Mouse (Mus musculus) midbrain, embryonic 10.5 days (tissue): ENCODE data around the gene Pex6. TPM values are rescaled to one million over a fixed set of nuclear protein-coding genes. Genes with fewer than 3 reads are reported as not detected.

Source experiments
- DNase-seq: peaks from one replicate; pipeline ENCODE4 v3.0.0-alpha.2; 2017; ENCODE audit warnings: low spot score
- H3K27ac ChIP-seq: fragments of 300-500 bp; sonication (generic); replicated peaks from 2 replicates; pipeline ENCODE4 v1.5.1; 2016; ENCODE audit warnings: mild to moderate bottlenecking
- H3K27me3 ChIP-seq: fragments of 300-500 bp; sonication (generic); 2 replicates; pipeline ENCODE4 v1.6.1; 2016; ENCODE audit warnings: low read depth, mild to moderate bottlenecking; ENCODE audit not compliant: poor library complexity, severe bottlenecking
- H3K36me3 ChIP-seq: fragments of 300-500 bp; sonication (generic); 2 replicates; pipeline ENCODE4 v1.6.1; 2016; ENCODE audit warnings: mild to moderate bottlenecking, moderate library complexity
- H3K4me1 ChIP-seq: fragments of 300-500 bp; sonication (generic); 2 replicates; pipeline ENCODE4 v1.6.1; 2016
- H3K4me3 ChIP-seq: fragments of 300-500 bp; sonication (generic); 2 replicates; pipeline ENCODE4 v1.5.1; 2016; ENCODE audit warnings: mild to moderate bottlenecking, moderate library complexity
- H3K9me3 ChIP-seq: fragments of 300-500 bp; sonication (generic); replicated peaks from 2 replicates; pipeline ENCODE4 v1.6.1; 2016; ENCODE audit warnings: mild to moderate bottlenecking
- WGBS: fragments of 180-500 bp; shearing (Covaris S2); methylation state at CpG from one replicate; pipeline ENCODE4 v1.1.7; 2016; 5-methylcytosine and 5-hydroxymethylcytosine counted together
- polyA plus RNA-seq: library from polyadenylated mRNA; unstranded; fragments of >200 nt; fragmentation: Nextera tagmentation; extraction: Ambion mirVana; gene quantifications from 2 replicates; pipeline ENCODE4 v1.2.1, GENCODE M21; 2016

Gene Pex6
- polyA plus RNA-seq, 1 experiment from 2014 or later, result 20.8 TPM

- Histone ChIP-seq H3K27me3 (peaks cover 28% of the 10 kb centered on the region), H3K27ac (no peak overlapping the region), H3K9me3 (no peaks in the 10 kb centered on the region), H3K4me3 (no peak overlapping the region), H3K4me1 (peaks cover 11% of the 10 kb centered on the region), H3K36me3 (peaks cover 50% of the 10 kb centered on the region)
- no peak for DNase-seq
- 95% methylated on average over 26 of the region's 26 CpGs for whole genome bisulfite sequencing
These were observed 14.7 kb downstream of the Pex6 start for GRCm38 (mm10) chr17:46725731-46726645.

DNA sequence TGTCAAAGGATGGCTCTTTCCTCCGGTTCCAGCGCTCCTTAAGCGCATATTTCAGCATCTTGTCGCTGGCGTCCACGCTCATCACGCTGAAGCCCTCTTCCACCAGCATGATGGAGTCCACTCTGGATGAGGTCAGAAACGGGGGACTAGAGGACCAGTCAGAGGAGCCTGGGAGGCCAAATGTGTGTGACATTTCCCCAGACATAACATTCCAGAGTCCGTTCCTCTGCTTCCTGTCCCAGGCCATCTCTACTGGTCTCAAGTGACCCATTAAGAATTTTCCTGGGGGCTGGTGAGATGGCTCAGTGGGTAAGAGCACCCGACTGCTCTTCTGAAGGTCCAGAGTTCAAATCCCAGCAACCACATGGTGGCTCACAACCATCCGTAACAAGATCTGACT lies 16.0 kb downstream of the Pex6 start:
- peaks cover 39% of the 10 kb centered on the region for H3K36me3 ChIP-seq
- H3K27me3 ChIP-seq, result peaks cover 28% of the 10 kb centered on the region
- DNase-seq, result no peak
- no peak overlapping the region for H3K27ac ChIP-seq
- H3K4me1 ChIP-seq, result peaks cover 11% of the 10 kb centered on the region
- no peak overlapping the region for H3K4me3 ChIP-seq
- H3K9me3 ChIP-seq, result no peaks in the 10 kb centered on the region
- WGBS, result 92% methylated on average over 11 of the region's 11 CpGs

GRCm38 (mm10) chr17:46728021-46728420 lies 16.8 kb downstream of the Pex6 start:
- 39% methylated on average over 6 of the region's 6 CpGs for WGBS
- no peak overlapping the region for H3K27ac ChIP-seq
- no peaks in the 10 kb centered on the region for H3K9me3 ChIP-seq
- no peak overlapping the region for H3K4me3 ChIP-seq
- H3K27me3 ChIP-seq, result peaks cover 28% of the 10 kb centered on the region
- H3K36me3 ChIP-seq, result peaks cover 32% of the 10 kb centered on the region
- peaks cover 11% of the 10 kb centered on the region for H3K4me1 ChIP-seq
- DNase-seq, result no peak

- WGBS, result 50% methylated on average over 11 of the region's 11 CpGs
These were observed 17.2 kb downstream of the Pex6 start for GRCm38 (mm10) chr17:46728496-46728895.

DNA sequence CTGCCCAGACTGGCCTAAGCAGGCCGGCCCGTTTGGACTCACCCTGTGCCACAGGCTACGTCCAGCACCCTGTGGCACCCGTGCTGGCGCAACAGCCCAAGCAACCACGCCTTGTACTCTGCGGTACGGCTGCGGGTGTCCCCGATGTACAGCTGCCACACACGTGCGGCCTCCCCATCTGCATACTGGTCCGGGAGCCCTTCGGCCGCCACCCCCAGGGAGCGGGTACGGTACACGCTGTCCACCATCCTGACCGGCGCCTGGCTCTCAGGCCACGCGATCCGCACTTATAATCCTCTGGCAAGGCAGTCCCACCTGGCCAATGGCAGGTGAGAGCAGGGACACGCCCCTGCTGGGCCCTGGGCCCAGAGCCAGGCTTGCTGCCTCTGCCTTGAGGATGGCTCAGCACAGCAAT lies 17.6 kb downstream of the Pex6 start, which contains the start of gene Gnmt:
TSS of gene Gnmt (minus strand) at position 265 of the 415 bp plus-strand sequence.
- 18% methylated on average over 24 of the region's 24 CpGs for WGBS
- H3K27me3 ChIP-seq, result peaks cover 28% of the 10 kb centered on the region
- H3K27ac ChIP-seq, result no peak within 1 kb of the TSS
- H3K9me3 ChIP-seq, result no peaks in the 10 kb centered on the region
- no peak within 1 kb of the TSS for H3K4me3 ChIP-seq
- DNase-seq, result no peak
- H3K4me1 ChIP-seq, result peaks cover 11% of the 10 kb centered on the region
- H3K36me3 ChIP-seq, result peaks cover 28% of the 10 kb centered on the region

More at GRCm38 (mm10) chr17:46728496-46728895, 17.2 kb downstream of the Pex6 start:
- peaks cover 28% of the 10 kb centered on the region for H3K36me3 ChIP-seq
- H3K27ac ChIP-seq, result no peak overlapping the region
- H3K4me3 ChIP-seq, result no peak overlapping the region
- no peak for DNase-seq
- H3K9me3 ChIP-seq, result no peaks in the 10 kb centered on the region
- H3K27me3 ChIP-seq, result peaks cover 28% of the 10 kb centered on the region
- H3K4me1 ChIP-seq, result peaks cover 11% of the 10 kb centered on the region

DNA sequence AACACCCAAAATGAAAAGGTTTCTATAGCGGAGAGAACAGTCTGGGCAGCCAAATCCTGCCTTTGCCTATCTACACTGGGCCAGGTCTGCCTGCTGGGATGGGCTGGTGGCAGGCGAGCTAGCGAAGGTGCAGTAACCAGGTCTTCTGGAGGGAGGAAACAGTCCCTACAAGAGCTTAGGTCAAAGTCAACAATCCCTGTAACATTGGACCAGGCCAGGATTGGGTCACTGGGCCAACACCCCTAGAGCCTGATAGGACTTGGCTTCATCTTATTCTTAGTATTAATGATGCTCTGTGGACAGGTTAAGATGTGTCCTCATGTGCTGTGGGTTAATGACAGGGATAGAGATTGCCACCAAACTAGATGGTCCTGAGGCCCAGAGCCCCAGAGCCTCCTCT lies 22.8 kb downstream of the Pex6 start:
- Histone ChIP-seq H3K4me3 (no peak overlapping the region), H3K9me3 (no peaks in the 10 kb centered on the region), H3K4me1 (peaks cover 1% of the 10 kb centered on the region), H3K27me3 (peaks cover 15% of the 10 kb centered on the region), H3K27ac (no peak overlapping the region), H3K36me3 (peaks cover 49% of the 10 kb centered on the region)
- no peak for DNase-seq
- WGBS, result 94% methylated on average over 3 of the region's 3 CpGs

- no peak overlapping the region for H3K27ac ChIP-seq
- no peaks in the 10 kb centered on the region for H3K9me3 ChIP-seq
- H3K36me3 ChIP-seq, result peaks cover 54% of the 10 kb centered on the region
- no peak overlapping the region for H3K4me3 ChIP-seq
- WGBS, result 85% methylated on average over 7 of the region's 7 CpGs
- DNase-seq, result no peak
- H3K27me3 ChIP-seq, result peaks cover 3% of the 10 kb centered on the region; the same call in 1 of the 2 replicates
- no peaks in the 10 kb centered on the region for H3K4me1 ChIP-seq
These were observed 24.0 kb downstream of the Pex6 start for GRCm38 (mm10) chr17:46735287-46735686.

DNA sequence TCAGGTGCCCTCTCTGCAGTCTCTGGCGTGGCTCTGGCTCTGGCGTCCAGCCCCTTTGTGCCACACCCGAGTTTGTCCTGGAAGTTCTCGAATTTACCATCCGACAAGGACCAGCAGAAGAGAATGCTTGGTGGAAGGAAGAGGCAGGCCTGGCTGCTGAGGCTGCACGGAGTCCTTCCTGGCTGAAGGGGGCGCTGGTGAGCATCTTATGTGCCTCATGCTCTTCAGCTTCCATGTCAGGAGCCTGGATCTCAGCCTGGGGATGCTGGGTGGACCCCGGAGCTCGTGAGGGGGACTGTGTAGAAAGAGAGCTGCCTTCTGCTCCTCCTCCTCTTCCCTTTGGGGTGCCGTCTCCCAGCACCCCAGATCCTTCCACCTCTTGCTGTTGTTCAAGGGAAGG lies 24.9 kb downstream of the Pex6 start:
- DNase-seq, result peak; percentile 38
- Histone ChIP-seq H3K9me3 (no peaks in the 10 kb centered on the region), H3K27ac (no peak overlapping the region), H3K36me3 (peaks cover 56% of the 10 kb centered on the region), H3K4me1 (no peaks in the 10 kb centered on the region), H3K27me3 (no peaks in the 10 kb centered on the region), H3K4me3 (no peak overlapping the region; the same call in 1 of the 2 replicates)
- 56% methylated on average over 9 of the region's 10 CpGs for WGBS

DNA sequence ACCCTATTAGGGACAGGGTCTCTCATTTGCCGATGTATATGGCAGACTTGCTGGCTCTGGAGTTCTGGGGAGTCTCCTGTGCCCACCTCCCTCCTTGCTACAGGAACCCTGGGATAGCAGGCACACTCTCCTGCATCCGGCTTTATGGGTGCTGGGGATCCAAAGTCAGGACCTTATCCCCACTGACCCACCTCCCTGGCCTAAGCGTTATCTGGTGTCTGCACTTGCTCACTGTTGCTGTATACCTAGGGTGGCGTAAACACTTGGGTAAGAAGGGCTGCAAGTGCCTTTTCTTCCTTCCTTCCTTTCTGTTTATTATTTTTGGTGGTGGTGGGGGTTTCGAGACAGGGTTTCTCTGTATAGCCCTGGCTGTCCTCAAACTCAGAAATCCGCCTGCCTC lies 30.0 kb downstream of the Pex6 start:
- DNase-seq, result no peak
- no peak overlapping the region for H3K4me3 ChIP-seq
- no peaks in the 10 kb centered on the region for H3K27me3 ChIP-seq
- WGBS, result 86% methylated on average over 6 of the region's 6 CpGs
- H3K4me1 ChIP-seq, result no peaks in the 10 kb centered on the region
- no peak overlapping the region for H3K27ac ChIP-seq
- H3K9me3 ChIP-seq, result no peaks in the 10 kb centered on the region
- peaks cover 79% of the 10 kb centered on the region for H3K36me3 ChIP-seq

DNA sequence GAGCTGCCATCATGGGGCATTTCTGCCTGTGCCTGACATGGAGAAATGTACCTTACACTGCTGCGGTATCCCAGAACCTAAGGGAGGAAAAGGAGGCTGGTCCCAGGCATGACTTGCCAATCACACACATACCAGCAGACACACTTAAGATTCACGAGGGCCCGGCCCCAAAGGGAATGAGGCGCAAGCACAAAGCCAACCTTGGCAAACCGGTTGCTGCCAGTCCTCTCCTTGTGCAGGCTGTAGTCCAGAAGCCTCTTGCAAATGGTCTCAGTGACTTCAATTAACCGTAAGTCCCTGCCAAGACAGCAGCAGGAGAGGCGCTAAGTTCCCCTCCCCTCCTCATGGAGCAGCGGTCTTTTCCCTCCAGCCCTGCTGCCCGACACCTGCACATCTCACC lies 31.7 kb downstream of the Pex6 start:
- Histone ChIP-seq H3K4me3 (no peak overlapping the region), H3K27ac (no peak overlapping the region), H3K9me3 (no peaks in the 10 kb centered on the region), H3K27me3 (no peaks in the 10 kb centered on the region), H3K4me1 (no peaks in the 10 kb centered on the region), H3K36me3 (peaks cover 81% of the 10 kb centered on the region)
- WGBS, result 92% methylated on average over 9 of the region's 9 CpGs
- DNase-seq, result no peak

GRCm38 (mm10) chr17:46745506-46745905 lies 34.2 kb downstream of the Pex6 start:
- Histone ChIP-seq H3K27ac (no peak overlapping the region), H3K4me3 (no peak overlapping the region), H3K36me3 (peaks cover 81% of the 10 kb centered on the region), H3K9me3 (no peaks in the 10 kb centered on the region), H3K27me3 (no peaks in the 10 kb centered on the region), H3K4me1 (peaks cover under 1% of the 10 kb centered on the region; the same call in 1 of the 2 replicates)
- no peak for DNase-seq
- WGBS, result 78% methylated on average over 2 of the region's 2 CpGs

- no peak overlapping the region for H3K4me3 ChIP-seq
- DNase-seq, result no peak
- no peak overlapping the region for H3K27ac ChIP-seq
- H3K36me3 ChIP-seq, result peaks cover 69% of the 10 kb centered on the region
- WGBS, result 88% methylated on average over 8 of the region's 8 CpGs
- H3K27me3 ChIP-seq, result no peaks in the 10 kb centered on the region
- H3K4me1 ChIP-seq, result peaks cover 14% of the 10 kb centered on the region
- no peaks in the 10 kb centered on the region for H3K9me3 ChIP-seq
These were observed 36.0 kb downstream of the Pex6 start for GRCm38 (mm10) chr17:46747234-46747633.

DNA sequence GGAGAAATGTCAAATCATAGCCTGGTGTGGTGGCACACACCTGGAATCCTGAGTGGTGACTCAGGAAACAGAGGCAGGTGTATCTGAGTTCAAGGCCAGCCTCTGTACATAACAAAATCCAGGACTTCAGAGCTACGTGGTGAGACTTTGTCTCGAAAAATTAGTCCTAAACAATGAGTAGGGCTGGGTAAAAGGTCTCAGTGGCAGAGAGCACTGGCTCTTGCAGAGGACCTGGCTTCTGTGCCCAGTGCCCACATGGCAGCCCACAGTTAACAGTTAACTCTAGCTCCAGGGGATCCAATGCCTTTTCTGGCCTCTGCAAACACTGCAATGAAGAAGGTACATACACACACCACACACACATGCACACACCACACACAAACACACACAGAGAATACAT lies 36.5 kb downstream of the Pex6 start:
- Histone ChIP-seq H3K4me3 (no peak overlapping the region), H3K4me1 (peaks cover 20% of the 10 kb centered on the region), H3K9me3 (no peaks in the 10 kb centered on the region), H3K36me3 (peaks cover 63% of the 10 kb centered on the region), H3K27me3 (no peaks in the 10 kb centered on the region), H3K27ac (no peak overlapping the region)
- WGBS, result 97% methylated on average over 2 of the region's 2 CpGs
- DNase-seq, result no peak
